Mouse (Mus musculus) midbrain, postnatal 0 days (tissue): ENCODE results near the gene F2r. TPM values are rescaled to one million over a fixed set of nuclear protein-coding genes. Genes with fewer than 3 reads are reported as not detected.
A peak's percentile ranks its signal among the peaks of the same experiment; 100 is the strongest.

Experiments
- ATAC-seq: fragments of 200-750 bp; cut with Nextera tagmentation; 2 replicates; pipeline ENCODE4 v1.8.0; 2017; ENCODE audit warnings: moderate number of reproducible peaks, mild to moderate bottlenecking, moderate TSS enrichment, moderate library complexity; ENCODE audit not compliant: low FRiP score
- DNase-seq: peaks from one replicate; pipeline ENCODE4 v3.0.0-alpha.2; 2015; ENCODE audit warnings: low spot score
- H3K27ac ChIP-seq: fragments of 300-500 bp; sonication (generic); 2 replicates; pipeline ENCODE4 v1.5.1; 2014; ENCODE audit warnings: low read depth, mild to moderate bottlenecking, low read length, mixed read lengths
- H3K27me3 ChIP-seq: fragments of 300-500 bp; sonication (generic); 2 replicates; pipeline ENCODE4 v1.6.1; 2014; ENCODE audit warnings: low read length, control low read depth, mixed read lengths; ENCODE audit not compliant: insufficient read depth
- H3K36me3 ChIP-seq: fragments of 300-500 bp; sonication (generic); 2 replicates; pipeline ENCODE4 v1.6.1; 2014; ENCODE audit warnings: low read length, control low read depth, mixed read lengths; ENCODE audit not compliant: insufficient read depth
- H3K4me1 ChIP-seq: fragments of 300-500 bp; sonication (generic); 2 replicates; pipeline ENCODE4 v1.6.1; 2014; ENCODE audit warnings: mild to moderate bottlenecking, control low read depth, antibody characterized with exemption, low read length, mixed read lengths; ENCODE audit not compliant: insufficient read depth
- H3K4me2 ChIP-seq: fragments of 300-500 bp; sonication (generic); 2 replicates; pipeline ENCODE4 v1.6.1; 2014; ENCODE audit warnings: low read depth, mild to moderate bottlenecking, low read length, mixed read lengths; ENCODE audit not compliant: poor library complexity, severe bottlenecking
- H3K4me3 ChIP-seq: fragments of 300-500 bp; sonication (generic); 2 replicates; pipeline ENCODE4 v1.5.1; 2014; ENCODE audit warnings: low read depth, mild to moderate bottlenecking, low read length, moderate library complexity
- H3K9ac ChIP-seq: fragments of 300-500 bp; sonication (generic); replicated peaks from 2 replicates; pipeline ENCODE4 v1.6.1; 2014; ENCODE audit warnings: mild to moderate bottlenecking, low read length, moderate library complexity, mixed read lengths; ENCODE audit not compliant: poor library complexity, severe bottlenecking
- H3K9me3 ChIP-seq: fragments of 300-500 bp; sonication (generic); 2 replicates; pipeline ENCODE4 v1.6.1; 2016; ENCODE audit warnings: low read length, control low read depth
- CTCF ChIP-seq: IDR thresholded peaks from 2 replicates; pipeline ENCODE4 v1.5.1; 2016; ENCODE audit warnings: antibody characterized with exemption, mild to moderate bottlenecking
- WGBS: fragments of 180-500 bp; shearing (Covaris S2); extraction: QIAGEN DNeasy Blood & Tissue Kit; methylation state at CpG from one replicate; pipeline ENCODE4 v1.1.7; 2014; 5-methylcytosine and 5-hydroxymethylcytosine counted together
- polyA plus RNA-seq: library from polyadenylated mRNA; unstranded; fragments of >200 nt; fragmentation: Nextera tagmentation; extraction: Ambion mirVana; gene quantifications from 2 replicates; pipeline ENCODE4 v1.2.1, GENCODE M21; 2015
- total RNA-seq: library from RNA; depleted of rRNA; stranded (reverse); fragments of >200 nt; gene quantifications from 2 replicates; pipeline ENCODE4 v1.2.3, GENCODE M21; 2014

The F2r gene
- total and polyA plus RNA-seq, 2 experiments from 2014 or later: 28.8 to 48.3 TPM

GRCm38 (mm10) chr13:95616512-95616911 is 1.8 kb downstream of the F2r start:
- WGBS: 57% methylated on average over 11 of the region's 11 CpGs
- Histone ChIP-seq H3K27me3 (no peaks in the 10 kb centered on the region), H3K9me3 (no peaks in the 10 kb centered on the region), H3K4me3 (peak overlapping the region; percentile 79; the same call in 1 of the 2 replicates), H3K27ac (no peak overlapping the region), H3K36me3 (no peaks in the 10 kb centered on the region), H3K9ac (no peak overlapping the region), H3K4me1 (no peaks in the 10 kb centered on the region), H3K4me2 (peak overlapping the region; percentile 97)
- ATAC-seq (no peak), DNase-seq (no peak)
- TF ChIP-seq CTCF: no peak

GRCm38 (mm10) chr13:95614757-95615156 is 3.5 kb downstream of the F2r start:
- Histone ChIP-seq H3K4me2 (no peak overlapping the region), H3K9me3 (no peaks in the 10 kb centered on the region), H3K27ac (no peak overlapping the region), H3K36me3 (no peaks in the 10 kb centered on the region), H3K27me3 (no peaks in the 10 kb centered on the region), H3K4me1 (no peaks in the 10 kb centered on the region), H3K4me3 (no peak overlapping the region), H3K9ac (no peak overlapping the region)
- 75% methylated on average over 6 of the region's 6 CpGs for WGBS
- ATAC-seq: no peak
- TF ChIP-seq CTCF: no peak
- no peak for DNase-seq

GRCm38 (mm10) chr13:95612243-95612642 is 6.0 kb downstream of the F2r start:
- H3K9ac ChIP-seq: no peak overlapping the region
- H3K4me3 ChIP-seq: no peak overlapping the region
- H3K9me3 ChIP-seq: 0 out of 2 replicates have a peak, but pooled peaks cover 3% of the 10 kb centered on the region
- no peaks in the 10 kb centered on the region for H3K27me3 ChIP-seq
- DNase-seq (no peak), ATAC-seq (no peak)
- no peak overlapping the region for H3K4me2 ChIP-seq
- WGBS: 91% methylated on average over 10 of the region's 10 CpGs
- no peak overlapping the region for H3K27ac ChIP-seq
- no peaks in the 10 kb centered on the region for H3K4me1 ChIP-seq
- no peaks in the 10 kb centered on the region for H3K36me3 ChIP-seq
- TF ChIP-seq CTCF: no peak

- no peak for TF ChIP-seq CTCF
- H3K4me1 ChIP-seq: no peaks in the 10 kb centered on the region
- H3K4me3 ChIP-seq: no peak overlapping the region
- DNase-seq (no peak), ATAC-seq (no peak)
- H3K27me3 ChIP-seq: no peaks in the 10 kb centered on the region
- 0 out of 2 replicates have a peak, but pooled peaks cover 3% of the 10 kb centered on the region for H3K9me3 ChIP-seq
- no peaks in the 10 kb centered on the region for H3K36me3 ChIP-seq
- no peak overlapping the region for H3K4me2 ChIP-seq
- WGBS: 75% methylated on average over 4 of the region's 4 CpGs
- H3K9ac ChIP-seq: no peak overlapping the region
- no peak overlapping the region for H3K27ac ChIP-seq
Observed at GRCm38 (mm10) chr13:95611752-95612151, 6.5 kb downstream of the F2r start.

- H3K36me3 ChIP-seq: no peaks in the 10 kb centered on the region
- H3K9ac ChIP-seq: no peak overlapping the region
- H3K4me1 ChIP-seq: no peaks in the 10 kb centered on the region
- H3K4me2 ChIP-seq: no peak overlapping the region
- H3K9me3 ChIP-seq: 0 out of 2 replicates have a peak, but pooled peaks cover 3% of the 10 kb centered on the region
- no peak overlapping the region for H3K4me3 ChIP-seq
- H3K27me3 ChIP-seq: no peaks in the 10 kb centered on the region
- TF ChIP-seq CTCF: no peak
- no peak overlapping the region for H3K27ac ChIP-seq
- WGBS: 87% methylated on average over 16 of the region's 16 CpGs
- DNase-seq: no peak
- ATAC-seq: no peak
Observed at GRCm38 (mm10) chr13:95610786-95611562, 7.3 kb downstream of the F2r start.

GRCm38 (mm10) chr13:95609088-95609420 is 9.2 kb downstream of the F2r start:
- peaks cover 6% of the 10 kb centered on the region for H3K36me3 ChIP-seq
- H3K27me3 ChIP-seq: no peaks in the 10 kb centered on the region
- 0 out of 2 replicates have a peak, but pooled peaks cover 3% of the 10 kb centered on the region for H3K9me3 ChIP-seq
- no peak overlapping the region for H3K4me2 ChIP-seq
- ATAC-seq (no peak), DNase-seq (no peak)
- no peaks in the 10 kb centered on the region for H3K4me1 ChIP-seq
- 93% methylated on average over 2 of the region's 2 CpGs for WGBS
- H3K27ac ChIP-seq: no peak overlapping the region
- H3K4me3 ChIP-seq: no peak overlapping the region
- no peak for TF ChIP-seq CTCF
- H3K9ac ChIP-seq: no peak overlapping the region
